Mouse (Mus musculus): ENCODE results near the gene Fam131c.

The Fam131c gene
- long read RNA-seq, experiment 1 = 0 reads
- long read RNA-seq, experiment 2 = 0 reads

- intact Hi-C loops (cut with DNase I) = loop anchor here (10.0 kb wide), 1 partner anchor 163 kb away; no protein-coding TSS in a partner anchor
These were observed at the start of gene Fam131c for GRCm38 (mm10) chr4:141367997-141368791. Fam131c (plus strand) TSS chr4:141368220.

GRCm38 (mm10) chr4:141322526-141322925 is 45.5 kb upstream of the Fam131c start:
- intact Hi-C loops (cut with DNase I) = no loop called here

GRCm38 (mm10) chr4:141324771-141325191 is 43.2 kb upstream of the Fam131c start:
- intact Hi-C loops (cut with DNase I) = no loop called here

GRCm38 (mm10) chr4:141325636-141326035 is 42.4 kb upstream of the Fam131c start:
- intact Hi-C loops (cut with DNase I) = no loop called here

GRCm38 (mm10) chr4:141327075-141327474 is 40.9 kb upstream of the Fam131c start:
- intact Hi-C loops (cut with DNase I) = no loop called here

- intact Hi-C loops (cut with DNase I) = no loop called here
These were observed 39.3 kb upstream of the Fam131c start for GRCm38 (mm10) chr4:141328742-141329141.

GRCm38 (mm10) chr4:141329968-141330367 is 38.1 kb upstream of the Fam131c start:
- intact Hi-C loops (cut with DNase I) = no loop called here

GRCm38 (mm10) chr4:141331446-141331845 is 36.6 kb upstream of the Fam131c start:
- intact Hi-C loops (cut with DNase I) = no loop called here

GRCm38 (mm10) chr4:141332258-141332657 is 35.8 kb upstream of the Fam131c start:
- intact Hi-C loops (cut with DNase I) = no loop called here

- intact Hi-C loops (cut with DNase I) = no loop called here
These were observed 33.3 kb upstream of the Fam131c start for GRCm38 (mm10) chr4:141334695-141335094.

- intact Hi-C loops (cut with DNase I) = no loop called here
These were observed 32.7 kb upstream of the Fam131c start for GRCm38 (mm10) chr4:141335263-141335796.

- intact Hi-C loops (cut with DNase I) = no loop called here
These were observed 31.8 kb upstream of the Fam131c start for GRCm38 (mm10) chr4:141336196-141336595.

GRCm38 (mm10) chr4:141337986-141338385 is 30.0 kb upstream of the Fam131c start:
- intact Hi-C loops (cut with DNase I) = no loop called here

GRCm38 (mm10) chr4:141338853-141339252 is 29.2 kb upstream of the Fam131c start:
- intact Hi-C loops (cut with DNase I) = no loop called here

- intact Hi-C loops (cut with DNase I) = no loop called here
These were observed 26.5 kb upstream of the Fam131c start for GRCm38 (mm10) chr4:141341477-141341876.

GRCm38 (mm10) chr4:141343515-141343914 is 24.5 kb upstream of the Fam131c start:
- intact Hi-C loops (cut with DNase I) = no loop called here

GRCm38 (mm10) chr4:141345219-141345618 is 22.8 kb upstream of the Fam131c start:
- intact Hi-C loops (cut with DNase I) = no loop called here

- intact Hi-C loops (cut with DNase I) = no loop called here
These were observed 20.6 kb upstream of the Fam131c start for GRCm38 (mm10) chr4:141347365-141347797.

- intact Hi-C loops (cut with DNase I) = no loop called here
These were observed 19.4 kb upstream of the Fam131c start for GRCm38 (mm10) chr4:141348616-141349015.

- intact Hi-C loops (cut with DNase I) = no loop called here
These were observed 18.0 kb upstream of the Fam131c start for GRCm38 (mm10) chr4:141350015-141350414.

GRCm38 (mm10) chr4:141351972-141352371 is 16.0 kb upstream of the Fam131c start:
- intact Hi-C loops (cut with DNase I) = no loop called here

- intact Hi-C loops (cut with DNase I) = no loop called here
These were observed 15.0 kb upstream of the Fam131c start for GRCm38 (mm10) chr4:141352986-141353385.

GRCm38 (mm10) chr4:141353868-141354267 is 14.2 kb upstream of the Fam131c start:
- intact Hi-C loops (cut with DNase I) = no loop called here

All from adrenal gland (tissue).